Mouse (Mus musculus) small intestine, adult 2 months (tissue): Measurements from ENCODE around the gene Tas2r124. TPM values are rescaled to one million over a fixed set of nuclear protein-coding genes. Genes with fewer than 3 reads are reported as not detected.

ENCODE experiments used
- H3K27ac ChIP-seq: fragments of 200-500 bp; 2 replicates; pipeline ENCODE4 v1.5.1; 2012; ENCODE audit warnings: low read depth, low read length, control low read depth, inconsistent platforms; ENCODE audit not compliant: insufficient read depth
- H3K27me3 ChIP-seq: fragments of 200-500 bp; 2 replicates; pipeline ENCODE4 v1.6.1; 2012; ENCODE audit warnings: mild to moderate bottlenecking, moderate library complexity, low read length, inconsistent platforms; ENCODE audit not compliant: control insufficient read depth, insufficient read depth
- H3K36me3 ChIP-seq: fragments of 200-500 bp; 2 replicates; pipeline ENCODE4 v1.6.1; 2012; ENCODE audit warnings: mild to moderate bottlenecking, low read length, control low read depth, inconsistent platforms; ENCODE audit not compliant: control insufficient read depth, insufficient read depth
- H3K4me1 ChIP-seq: fragments of 200-500 bp; 2 replicates; pipeline ENCODE4 v1.6.1; 2012; ENCODE audit warnings: low read length, inconsistent platforms, mixed read lengths; ENCODE audit not compliant: control insufficient read depth, insufficient read depth, insufficient read length
- H3K4me3 ChIP-seq: fragments of 200-500 bp; 2 replicates; pipeline ENCODE4 v1.5.1; 2012; ENCODE audit warnings: low read depth, mild to moderate bottlenecking, control low read depth, inconsistent platforms, low read length, moderate library complexity
- CTCF ChIP-seq: fragments of 200-500 bp; IDR thresholded peaks from 2 replicates; pipeline ENCODE4 v1.5.1; 2012; ENCODE audit warnings: low read depth, mild to moderate bottlenecking, control low read depth, inconsistent platforms, low read length, moderate library complexity, mixed read lengths; ENCODE audit not compliant: insufficient replicate concordance, insufficient read length; ENCODE audit errors: extremely low read depth
- POLR2A ChIP-seq: fragments of 200-500 bp; IDR thresholded peaks from 2 replicates; pipeline ENCODE4 v1.6.1; 2012; ENCODE audit warnings: low read depth, mild to moderate bottlenecking, control low read depth, inconsistent platforms, low read length, moderate library complexity
- WGBS: fragments of 180-500 bp; shearing (Covaris S2); methylation state at CpG from one replicate; pipeline ENCODE4 v1.1.7; 2018; 5-methylcytosine and 5-hydroxymethylcytosine counted together
- polyA plus RNA-seq: library from polyadenylated mRNA; depleted of rRNA; stranded (reverse); fragments of >200 nt; gene quantifications from 2 replicates; pipeline ENCODE4 v1.2.3, GENCODE M21; 2012; rRNA removed

Gene Tas2r124
- polyA plus RNA-seq, 1 experiment = not detected

- TF ChIP-seq POLR2A (no peak), CTCF (no peak)
- H3K36me3 ChIP-seq = no peaks in the 10 kb centered on the region
- WGBS = 70% methylated on average over 1 of the region's 1 CpGs
- no peaks in the 10 kb centered on the region for H3K27me3 ChIP-seq
- no peak within 1 kb of the TSS for H3K4me3 ChIP-seq
- no peak within 1 kb of the TSS for H3K27ac ChIP-seq
- H3K4me1 ChIP-seq = no peaks in the 10 kb centered on the region
These were observed 48.0 kb downstream of the Tas2r124 start, which contains the start of gene Tas2r117 for GRCm38 (mm10) chr6:132802518-132802917. TSS of gene Tas2r117 (plus strand) at chr6:132802818.

Other genes with a start within 250 kb of the Tas2r124 start
- not detected in 2 replicates for gene Prh1, start 184.9 kb upstream of the Tas2r124 start, polyA plus RNA-seq
- gene Prp2, start 158.8 kb upstream of the Tas2r124 start, polyA plus RNA-seq = not detected in 2 replicates
- gene A630073D07Rik, start 103.2 kb upstream of the Tas2r124 start, polyA plus RNA-seq = not detected in 2 replicates
- not detected in 2 replicates for gene Tas2r120, start 97.8 kb upstream of the Tas2r124 start, polyA plus RNA-seq
- not detected in 2 replicates for gene Tas2r121, start 53.7 kb upstream of the Tas2r124 start, polyA plus RNA-seq
- gene Tas2r122, start 42.8 kb upstream of the Tas2r124 start, polyA plus RNA-seq = not detected in 2 replicates
- not detected in 2 replicates for gene Tas2r115, start 16.7 kb upstream of the Tas2r124 start, polyA plus RNA-seq
- gene Tas2r102, start 7.4 kb downstream of the Tas2r124 start, polyA plus RNA-seq = not detected in 2 replicates
- gene Tas2r136, start 23.4 kb downstream of the Tas2r124 start, polyA plus RNA-seq = not detected in 2 replicates
- gene Tas2r117, start 48.1 kb downstream of the Tas2r124 start, polyA plus RNA-seq = not detected in 2 replicates
- gene Tas2r123, start 92.4 kb downstream of the Tas2r124 start, polyA plus RNA-seq = not detected in 2 replicates
- gene Tas2r116, start 100.7 kb downstream of the Tas2r124 start, polyA plus RNA-seq = not detected in 2 replicates
- gene Tas2r110, start 113.3 kb downstream of the Tas2r124 start, polyA plus RNA-seq = not detected in 2 replicates
- gene Tas2r113, start 138.3 kb downstream of the Tas2r124 start, polyA plus RNA-seq = not detected in 2 replicates
- not detected in 2 replicates for gene Tas2r125, start 154.9 kb downstream of the Tas2r124 start, polyA plus RNA-seq
- gene Tas2r129, start 196.4 kb downstream of the Tas2r124 start, polyA plus RNA-seq = not detected in 2 replicates
- not detected in 2 replicates for gene Tas2r131, start 203.2 kb downstream of the Tas2r124 start, polyA plus RNA-seq
- gene Tas2r109, start 226.2 kb downstream of the Tas2r124 start, polyA plus RNA-seq = not detected in 2 replicates